Mouse (Mus musculus) neural tube, embryonic 13.5 days (tissue): ENCODE measurements around the gene Fam187a. TPM values are rescaled to one million over a fixed set of nuclear protein-coding genes. Genes with fewer than 3 reads are reported as not detected.

Experiments
- ATAC-seq: fragments of 200-750 bp; cut with Nextera tagmentation; 2 replicates; pipeline ENCODE4 v1.8.0; 2017; ENCODE audit warnings: low read depth, mild to moderate bottlenecking, moderate TSS enrichment, moderate library complexity
- H3K27ac ChIP-seq: fragments of 300-500 bp; sonication (generic); replicated peaks from 2 replicates; pipeline ENCODE4 v1.5.1; 2015; ENCODE audit warnings: moderate library complexity, mild to moderate bottlenecking, inconsistent platforms
- H3K27me3 ChIP-seq: fragments of 300-500 bp; sonication (generic); 2 replicates; pipeline ENCODE4 v1.6.1; 2015; ENCODE audit warnings: mild to moderate bottlenecking, inconsistent platforms
- H3K36me3 ChIP-seq: fragments of 300-500 bp; sonication (generic); 2 replicates; pipeline ENCODE4 v1.6.1; 2015; ENCODE audit warnings: mild to moderate bottlenecking, inconsistent platforms
- H3K4me1 ChIP-seq: fragments of 300-500 bp; sonication (generic); replicated peaks from 2 replicates; pipeline ENCODE4 v1.6.1; 2015; ENCODE audit warnings: inconsistent platforms
- H3K4me2 ChIP-seq: fragments of 300-500 bp; sonication (generic); 2 replicates; pipeline ENCODE4 v1.6.1; 2015; ENCODE audit warnings: inconsistent platforms, mild to moderate bottlenecking, moderate library complexity
- H3K4me3 ChIP-seq: fragments of 300-500 bp; sonication (generic); 2 replicates; pipeline ENCODE4 v1.5.1; 2015; ENCODE audit warnings: mild to moderate bottlenecking, inconsistent platforms
- H3K9ac ChIP-seq: fragments of 300-500 bp; sonication (generic); 2 replicates; pipeline ENCODE4 v1.6.1; 2015; ENCODE audit warnings: moderate library complexity, mild to moderate bottlenecking, inconsistent platforms
- H3K9me3 ChIP-seq: fragments of 300-500 bp; sonication (generic); 2 replicates; pipeline ENCODE4 v1.6.1; 2016; ENCODE audit warnings: inconsistent platforms
- WGBS: fragments of 180-500 bp; shearing (Covaris S2); methylation state at CpG from one replicate; pipeline ENCODE4 v1.1.7; 2015; 5-methylcytosine and 5-hydroxymethylcytosine counted together
- polyA plus RNA-seq: library from polyadenylated mRNA; unstranded; fragments of >200 nt; fragmentation: Nextera tagmentation; extraction: Ambion mirVana; gene quantifications from 2 replicates; pipeline ENCODE4 v1.2.1, GENCODE M21; 2015

The Fam187a gene
- polyA plus RNA-seq, 1 experiment from 2014 or later, result not detected

GRCm38 (mm10) chr11:102930672-102931071 lies 45.7 kb downstream of the Fam187a start:
- no peaks in the 10 kb centered on the region for H3K9me3 ChIP-seq
- H3K36me3 ChIP-seq, result no peaks in the 10 kb centered on the region
- H3K9ac ChIP-seq, result no peak overlapping the region
- H3K27me3 ChIP-seq, result peaks cover 43% of the 10 kb centered on the region
- peaks cover under 1% of the 10 kb centered on the region; the same call in 1 of the 2 replicates for H3K4me1 ChIP-seq
- no peak overlapping the region for H3K27ac ChIP-seq
- no peak for ATAC-seq
- WGBS, result 93% methylated on average over 10 of the region's 10 CpGs
- H3K4me2 ChIP-seq, result no peak overlapping the region
- H3K4me3 ChIP-seq, result no peak overlapping the region

- no peaks in the 10 kb centered on the region for H3K9me3 ChIP-seq
Measured at GRCm38 (mm10) chr11:102936272-102936671, 51.3 kb downstream of the Fam187a start.

More at GRCm38 (mm10) chr11:102936272-102936671, 51.3 kb downstream of the Fam187a start:
- Histone ChIP-seq H3K4me3 (no peak overlapping the region), H3K4me1 (peaks cover 38% of the 10 kb centered on the region), H3K9ac (no peak overlapping the region), H3K36me3 (no peaks in the 10 kb centered on the region), H3K27ac (no peak overlapping the region), H3K27me3 (peaks cover 82% of the 10 kb centered on the region), H3K4me2 (no peak overlapping the region)
- ATAC-seq, result no peak
- WGBS, result 28% methylated on average over 4 of the region's 4 CpGs

Other genes starting within 250 kb of the Fam187a start
- 0.15 and 0.25 TPM in 2 replicates for gene Meioc, start 221.5 kb upstream of the Fam187a start, polyA plus RNA-seq
- 33.4 and 43.0 TPM in 2 replicates for gene Ccdc43, start 187.4 kb upstream of the Fam187a start, polyA plus RNA-seq
- 40.1 and 47.0 TPM in 2 replicates for gene Adam11, start 123.7 kb upstream of the Fam187a start, polyA plus RNA-seq
- gene Gjc1, start 65.5 kb upstream of the Fam187a start, polyA plus RNA-seq, result 38.2 and 40.5 TPM in 2 replicates
- gene Higd1b, start 49.3 kb upstream of the Fam187a start, polyA plus RNA-seq, result 2.1 and 2.6 TPM in 2 replicates
- 134 TPM in 2 replicates for gene Eftud2, start 4.2 kb upstream of the Fam187a start, polyA plus RNA-seq
- 0.89 and 0.91 TPM in 2 replicates for gene Ccdc103, start 4.0 kb upstream of the Fam187a start, polyA plus RNA-seq
- gene Gfap, start 15.7 kb downstream of the Fam187a start, polyA plus RNA-seq, result 0.11 and 0.24 TPM in 2 replicates
- gene Kif18b, start 40.0 kb downstream of the Fam187a start, polyA plus RNA-seq, result 1.7 and 2.5 TPM in 2 replicates
- 1.9 and 2.0 TPM in 2 replicates for gene C1ql1, start 61.5 kb downstream of the Fam187a start, polyA plus RNA-seq
- 31.2 and 32.3 TPM in 2 replicates for gene Nmt1, start 143.0 kb downstream of the Fam187a start, polyA plus RNA-seq
- 161 and 171 TPM in 2 replicates for gene Dcakd, start 143.2 kb downstream of the Fam187a start, polyA plus RNA-seq
- 0.98 and 1.6 TPM in 2 replicates for gene Plcd3, start 216.5 kb downstream of the Fam187a start, polyA plus RNA-seq
- 8.5 and 9.9 TPM in 2 replicates for gene Acbd4, start 216.5 kb downstream of the Fam187a start, polyA plus RNA-seq
- gene Hexim1, start 231.1 kb downstream of the Fam187a start, polyA plus RNA-seq, result 3.6 and 3.9 TPM in 2 replicates
- gene Hexim2, start 247.3 kb downstream of the Fam187a start, polyA plus RNA-seq, result 17.3 and 17.6 TPM in 2 replicates